Mouse (Mus musculus): ENCODE measurements around the gene Kdm5a.

The Kdm5a gene

GRCm38 (mm10) chr6:120442171-120442749 is 78.3 kb downstream of the Kdm5a start:
- DNase-seq (ENCODE audit: low spot score), result no peak

- no peak for DNase-seq (ENCODE audit: low spot score)
Measured at GRCm38 (mm10) chr6:120443363-120444355, 79.7 kb downstream of the Kdm5a start.

GRCm38 (mm10) chr6:120450208-120450607 is 86.3 kb downstream of the Kdm5a start:
- no peak for DNase-seq (ENCODE audit: low spot score)

- no peak for DNase-seq (ENCODE audit: low spot score)
Measured at GRCm38 (mm10) chr6:120452384-120453102, 88.6 kb downstream of the Kdm5a start.

GRCm38 (mm10) chr6:120453103-120453445 is 89.2 kb downstream of the Kdm5a start:
- no peak for DNase-seq (ENCODE audit: low spot score)

GRCm38 (mm10) chr6:120453556-120453955 is 89.6 kb downstream of the Kdm5a start:
- no peak for DNase-seq (ENCODE audit: low spot score)

GRCm38 (mm10) chr6:120454627-120455077 is 90.7 kb downstream of the Kdm5a start:
- DNase-seq (ENCODE audit: low spot score), result no peak

- DNase-seq (ENCODE audit: low spot score), result no peak
Measured at GRCm38 (mm10) chr6:120457074-120457473, 93.2 kb downstream of the Kdm5a start.

- DNase-seq (ENCODE audit: low spot score), result no peak
Measured at GRCm38 (mm10) chr6:120457751-120458150, 93.8 kb downstream of the Kdm5a start.

GRCm38 (mm10) chr6:120461217-120461616 is 97.3 kb downstream of the Kdm5a start:
- DNase-seq (ENCODE audit: low spot score), result no peak

- no peak for DNase-seq (ENCODE audit: low spot score)
Measured at GRCm38 (mm10) chr6:120462251-120462650, 98.3 kb downstream of the Kdm5a start.

GRCm38 (mm10) chr6:120463086-120463871 is 99.4 kb downstream of the Kdm5a start, which contains the start of gene Il17ra:
Gene Il17ra (plus strand): TSS chr6:120463247.
- peak; percentile 83 for DNase-seq (ENCODE audit: low spot score)

- no peak for DNase-seq (ENCODE audit: low spot score)
Measured at GRCm38 (mm10) chr6:120463884-120464283, 100.0 kb downstream of the Kdm5a start.

GRCm38 (mm10) chr6:120464406-120464939 is 100.5 kb downstream of the Kdm5a start:
- DNase-seq (ENCODE audit: low spot score), result no peak

- DNase-seq (ENCODE audit: low spot score), result no peak
Measured at GRCm38 (mm10) chr6:120465393-120465792, 101.5 kb downstream of the Kdm5a start.

- no peak for DNase-seq (ENCODE audit: low spot score)
Measured at GRCm38 (mm10) chr6:120466609-120467329, 102.8 kb downstream of the Kdm5a start.

GRCm38 (mm10) chr6:120468259-120468658 is 104.3 kb downstream of the Kdm5a start:
- DNase-seq (ENCODE audit: low spot score), result no peak

- DNase-seq (ENCODE audit: low spot score), result no peak
Measured at GRCm38 (mm10) chr6:120469268-120469667, 105.3 kb downstream of the Kdm5a start.

- no peak for DNase-seq (ENCODE audit: low spot score)
Measured at GRCm38 (mm10) chr6:120469770-120470169, 105.8 kb downstream of the Kdm5a start.

- DNase-seq (ENCODE audit: low spot score), result no peak
Measured at GRCm38 (mm10) chr6:120470666-120471065, 106.7 kb downstream of the Kdm5a start.

- DNase-seq (ENCODE audit: low spot score), result no peak
Measured at GRCm38 (mm10) chr6:120471991-120472441, 108.1 kb downstream of the Kdm5a start.

Measured in urinary bladder, postnatal 14 days (tissue).